Mouse (Mus musculus) layer of hippocampus, adult 8-10 months (tissue): Measurements from ENCODE around the gene Grn. TPM values are rescaled to one million over a fixed set of nuclear protein-coding genes. Genes with fewer than 3 reads are reported as not detected.

ENCODE experiments used
- DNase-seq, 2 experiments: peaks; one replicate each; pipeline ENCODE4 v3.0.0; 2022; ENCODE audit warnings: low spot score in 2 of 2
- total RNA-seq, 4 experiments: library from RNA; stranded (reverse); gene quantifications; 2 replicates each; pipeline ENCODE4 v1.2.4; 2022

Gene Grn
- total RNA-seq, 4 experiments from 2014 or later = 61.9 to 191 (median 114) TPM

GRCm38 (mm10) chr11:102440255-102440654 lies 10.1 kb downstream of the Grn start:
- no peak for DNase-seq

GRCm38 (mm10) chr11:102441434-102441833 lies 11.3 kb downstream of the Grn start:
- no peak for DNase-seq

GRCm38 (mm10) chr11:102442089-102442488 lies 12.0 kb downstream of the Grn start:
- DNase-seq = no peak

- DNase-seq = no peak
Measured at GRCm38 (mm10) chr11:102443740-102444139, 13.6 kb downstream of the Grn start.

DNA sequence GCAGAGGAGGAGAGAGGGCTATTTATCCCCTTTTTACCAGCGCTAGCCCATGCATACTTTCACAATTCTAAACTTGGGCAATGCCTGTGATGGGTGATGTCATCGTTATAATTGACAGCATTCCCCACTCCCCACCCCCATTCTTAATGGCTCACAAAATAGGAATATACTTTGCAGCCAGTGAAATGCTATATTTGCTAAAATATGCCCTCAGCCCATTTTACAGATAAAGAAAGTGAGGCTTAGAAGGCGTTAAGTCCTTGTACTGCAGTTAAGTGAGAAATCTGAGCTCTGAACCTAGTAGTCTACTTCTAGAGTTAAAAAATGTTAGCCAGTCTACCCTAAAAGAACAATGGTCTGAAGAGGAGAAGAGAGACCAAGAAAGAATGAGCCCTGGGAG lies 14.2 kb downstream of the Grn start:
- no peak for DNase-seq

- no peak for DNase-seq
Measured at GRCm38 (mm10) chr11:102444781-102445180, 14.7 kb downstream of the Grn start.

DNA sequence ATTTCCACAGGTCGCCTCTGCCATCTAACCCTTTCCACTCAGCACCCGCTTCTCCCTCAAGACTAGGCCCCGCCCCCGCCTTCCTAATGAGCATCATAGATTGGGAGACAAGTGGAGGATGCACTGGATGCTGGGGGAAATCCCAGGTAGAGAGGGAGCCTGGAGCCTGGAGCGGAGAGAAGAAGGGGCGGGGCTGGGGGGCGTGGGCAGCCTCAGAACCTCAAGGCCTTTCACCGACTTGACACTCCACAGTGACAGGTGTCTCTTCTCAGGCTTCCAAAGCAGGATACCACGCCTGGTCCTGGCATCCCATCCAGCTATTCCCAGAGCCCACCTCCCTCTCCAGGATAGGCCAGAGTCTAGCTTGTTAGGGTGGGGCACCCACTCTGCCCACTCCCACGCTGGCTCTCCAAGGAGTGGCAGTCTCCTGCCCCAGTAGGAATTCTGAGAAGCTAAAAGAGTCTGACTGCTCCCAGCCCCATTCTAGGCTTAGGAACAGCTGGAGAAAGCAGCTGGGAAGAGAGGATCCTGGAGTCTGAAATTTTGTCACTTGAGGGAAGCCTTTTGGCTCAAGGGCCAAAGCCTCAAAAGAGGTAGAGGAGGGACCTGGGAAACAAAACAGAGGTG lies 15.3 kb downstream of the Grn start:
- peak in 1 of 2 experiments; percentile 23 for DNase-seq

DNA sequence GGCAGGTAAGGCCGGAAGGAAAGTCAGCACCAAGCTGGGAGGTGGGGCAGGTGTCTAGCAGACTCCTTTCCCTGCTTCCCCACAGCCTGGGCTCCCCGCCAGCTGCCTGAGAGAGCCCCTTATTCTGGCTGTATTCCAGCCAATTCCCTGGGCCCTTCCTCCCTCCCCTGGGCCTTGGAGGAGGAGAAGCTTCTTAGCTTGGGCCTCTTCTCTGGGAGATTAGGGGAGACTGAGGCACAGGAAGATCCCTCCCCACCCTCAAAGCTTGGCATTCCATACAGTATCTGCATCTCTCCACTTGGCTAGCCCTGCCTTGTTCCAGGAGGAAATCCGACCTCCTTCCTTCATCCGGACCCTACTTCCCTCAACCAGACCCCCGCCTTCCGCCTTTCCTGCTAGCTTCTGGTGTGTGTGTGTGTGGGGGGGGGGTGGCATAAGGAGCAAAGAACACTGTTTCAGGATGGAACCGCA lies 15.8 kb downstream of the Grn start:
- no peak for DNase-seq

DNA sequence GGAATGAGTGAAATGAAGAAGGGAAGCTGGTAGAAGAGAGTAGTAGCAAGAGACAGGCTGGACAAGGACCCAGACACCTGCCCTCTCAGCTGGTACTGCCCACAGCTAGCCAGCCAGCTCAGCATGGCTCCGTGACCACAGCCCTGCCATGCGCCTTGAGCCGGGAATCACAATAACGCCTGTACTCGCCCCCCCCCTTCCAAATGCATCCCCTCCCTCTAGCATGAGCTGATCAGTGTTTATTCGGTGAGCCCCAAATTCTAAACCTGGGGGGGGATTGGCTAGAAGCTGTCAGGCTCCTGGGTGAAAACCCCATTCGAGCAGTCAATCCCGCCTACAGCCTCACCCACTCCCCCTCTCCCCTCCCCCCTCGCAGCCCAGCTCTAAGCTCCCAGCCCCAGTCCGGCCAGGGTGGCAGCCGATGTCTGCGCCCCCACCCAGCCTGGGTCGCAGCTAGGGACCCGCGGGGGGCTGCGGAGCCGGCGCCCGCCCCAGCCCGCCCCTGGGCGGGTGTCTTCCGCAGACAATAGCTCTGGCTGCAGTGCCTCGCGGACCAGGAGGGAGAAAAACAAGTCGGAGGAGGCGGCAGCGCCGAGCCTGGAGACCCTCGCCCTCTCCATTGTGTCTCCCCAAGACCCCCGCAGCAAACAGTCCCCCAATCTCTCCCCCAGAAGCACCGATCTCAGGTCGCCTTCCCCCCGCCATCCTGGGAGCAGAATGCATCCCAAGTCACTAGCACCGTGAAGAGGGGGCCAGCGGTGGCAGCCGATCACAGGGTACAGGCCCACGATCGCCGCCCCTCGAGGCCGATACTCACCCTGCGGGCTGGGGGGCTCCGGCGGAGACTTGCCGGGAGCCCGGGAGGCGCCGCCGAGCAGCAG lies 16.7 kb downstream of the Grn start:
- DNase-seq = no peak

DNA sequence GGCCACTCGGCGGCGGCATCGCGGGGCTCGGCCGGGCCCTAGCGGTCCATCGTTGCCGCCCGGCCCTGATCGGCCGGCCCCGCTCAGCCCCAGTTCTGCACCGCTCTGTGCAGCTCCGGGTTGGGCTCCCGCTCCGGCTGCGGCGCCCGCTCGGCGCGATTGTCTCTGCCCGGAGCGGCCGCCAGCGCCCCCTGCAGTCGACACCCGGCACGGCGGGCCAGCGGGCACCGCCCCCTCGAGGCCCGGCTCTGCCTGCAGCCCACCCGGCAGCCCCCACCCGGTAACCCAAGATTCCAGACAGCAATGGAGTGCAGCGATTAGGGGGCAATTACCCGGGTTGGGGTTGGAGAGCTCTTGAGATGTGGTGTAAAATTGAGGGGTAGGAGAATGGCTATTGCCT lies 17.4 kb downstream of the Grn start, which contains the start of gene Fam171a2:
Fam171a2 (minus strand) TSS at position 186 of the 400 bp plus-strand sequence.
- DNase-seq = peak in 1 of 2 experiments; percentile 72

DNA sequence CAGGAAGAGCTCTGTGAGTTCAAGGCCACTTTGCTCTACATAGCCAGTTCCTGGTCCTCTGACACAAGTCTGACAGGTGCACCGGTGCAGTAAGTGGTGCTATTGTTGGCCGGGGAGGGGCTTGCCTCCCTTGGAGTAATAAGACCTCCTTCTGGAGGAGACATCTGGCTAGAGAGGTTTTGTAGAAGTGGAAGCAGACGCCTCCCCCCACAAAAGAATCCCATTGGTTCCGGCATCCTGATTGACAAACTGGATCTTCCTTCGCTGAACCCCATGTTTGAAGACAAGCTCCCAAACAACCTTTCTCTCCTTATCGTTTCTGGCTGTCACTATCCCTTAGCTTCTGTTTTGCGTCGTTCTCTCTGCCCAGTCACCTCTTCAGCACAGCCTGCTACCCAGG lies 18.2 kb downstream of the Grn start:
- DNase-seq = peak in 1 of 2 experiments; percentile 55

- DNase-seq = peak in 1 of 2 experiments; percentile 35
Measured at GRCm38 (mm10) chr11:102449043-102450008, 19.2 kb downstream of the Grn start.

GRCm38 (mm10) chr11:102453131-102453530 lies 23.0 kb downstream of the Grn start:
- no peak for DNase-seq

DNA sequence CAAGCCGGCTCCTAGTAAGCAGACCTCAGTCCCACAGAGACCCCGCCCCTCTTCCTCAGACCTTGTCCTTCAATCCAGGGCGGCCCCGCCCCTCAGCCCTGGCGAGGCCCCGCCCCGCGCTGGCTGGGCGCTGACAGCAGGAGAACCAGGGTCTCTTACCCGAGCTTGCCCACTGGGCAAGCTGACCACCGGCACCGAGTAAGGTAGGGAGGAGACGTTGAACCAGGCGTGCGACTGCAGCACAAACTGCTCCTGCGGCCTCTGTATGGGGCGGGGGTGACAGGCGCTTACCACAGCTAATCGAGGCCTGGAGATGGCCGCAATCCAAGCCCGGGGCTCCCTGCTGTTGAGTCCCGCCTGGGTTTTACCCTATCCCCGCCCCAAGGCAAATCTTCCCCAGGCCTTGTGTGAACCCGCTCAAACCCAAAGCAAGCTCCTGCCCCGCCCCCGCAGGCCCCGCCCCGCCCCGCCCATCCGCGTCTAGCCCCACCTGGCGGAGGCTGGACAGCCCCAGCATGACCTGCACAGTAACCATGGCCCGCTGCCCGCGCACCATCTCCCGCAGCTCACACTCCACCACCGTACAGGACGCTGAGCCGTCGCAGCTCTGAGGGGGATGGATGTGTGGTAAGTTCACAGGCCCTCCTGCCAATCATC lies 25.8 kb downstream of the Grn start:
- peak in 1 of 2 experiments; percentile 25 for DNase-seq

- no peak for DNase-seq
Measured at GRCm38 (mm10) chr11:102460541-102460940, 30.4 kb downstream of the Grn start.

DNA sequence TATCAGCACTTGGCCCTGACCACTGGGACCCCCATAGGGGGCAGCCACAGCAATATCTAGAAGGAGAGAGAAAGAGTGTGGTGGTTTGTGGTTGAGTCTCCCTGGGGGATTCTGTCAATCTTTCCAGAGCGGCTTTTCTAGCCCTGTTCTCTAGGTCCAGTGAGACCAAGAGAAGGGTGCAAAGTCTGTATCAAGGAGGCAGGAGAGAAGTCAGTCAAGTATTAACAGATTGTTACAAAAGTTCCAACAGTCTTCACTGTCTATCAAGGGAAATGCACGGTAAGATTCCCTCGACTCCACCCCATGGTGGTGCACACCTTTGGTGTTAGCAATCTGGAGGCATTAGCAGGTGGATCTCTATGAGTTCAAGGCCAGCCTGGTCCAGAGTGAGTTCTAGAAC lies 31.6 kb downstream of the Grn start:
- no peak for DNase-seq

DNA sequence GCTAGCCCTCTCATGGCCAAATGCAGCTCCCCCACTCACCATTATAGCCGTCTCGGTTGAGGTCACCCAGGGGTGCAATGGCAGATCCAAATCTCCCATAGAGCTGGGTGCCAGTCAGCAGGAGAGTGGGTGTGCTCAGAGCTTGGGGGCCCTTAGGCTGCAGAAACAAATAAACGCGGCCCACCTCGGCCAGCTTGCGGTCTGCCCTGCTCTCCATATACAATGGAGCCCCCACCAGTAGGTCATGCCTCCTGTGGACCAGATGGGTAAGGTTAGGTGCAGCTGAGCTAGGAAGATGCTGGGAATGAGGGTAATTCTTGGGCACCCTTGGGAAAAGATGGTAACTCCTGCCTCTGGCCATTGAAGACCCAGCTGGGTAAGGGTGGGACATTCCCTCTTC lies 34.8 kb downstream of the Grn start:
- DNase-seq = no peak

DNA sequence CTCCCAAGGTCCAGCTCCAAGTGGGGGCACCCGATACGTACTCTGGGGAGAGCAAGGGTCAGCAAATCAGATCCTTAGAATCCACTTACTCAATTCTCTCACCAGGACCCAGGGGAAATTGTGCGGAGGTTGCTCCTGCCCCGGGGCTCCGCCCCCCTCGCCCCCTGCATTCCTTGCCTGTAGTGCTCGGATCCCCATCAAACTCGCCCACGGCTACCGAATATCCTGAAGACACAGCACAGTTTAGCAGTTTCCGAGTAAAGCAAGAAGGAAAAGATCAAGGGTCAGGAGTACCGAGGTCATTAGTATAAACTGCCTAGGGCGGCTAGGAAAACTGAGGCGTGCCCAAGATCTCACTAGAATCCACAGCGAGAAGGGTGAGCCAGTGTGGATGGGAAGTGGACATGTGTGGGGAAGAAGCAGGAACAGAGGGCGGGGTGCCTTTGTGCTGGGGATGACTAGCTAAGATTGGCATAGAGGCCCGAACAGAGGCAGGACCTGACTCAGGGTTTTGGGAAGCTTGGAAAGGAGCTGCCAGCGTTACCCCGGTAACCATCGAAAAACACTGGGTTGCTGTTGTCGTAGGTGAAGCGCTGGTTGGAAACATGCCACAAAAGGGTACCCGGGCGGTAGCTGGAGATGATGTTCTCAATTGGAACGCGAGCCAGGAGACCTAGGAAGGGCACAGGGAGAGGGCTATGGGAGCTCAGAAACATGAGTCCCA lies 35.8 kb downstream of the Grn start:
- DNase-seq = peak; percentile 69 to 75

- peak; percentile 91 to 93 for DNase-seq
Measured at GRCm38 (mm10) chr11:102467041-102467631, 37.0 kb downstream of the Grn start.
